Comparison of ENCODE assay signal across 8 mouse cellular contexts in genomic region chr4:44167397-44168121, GRCm38 (mm10).
DNase-seq lines count a peak whose midpoint lies in the region; ATAC-seq lines count a peak whose summit lies in the region.

No protein-coding gene starts in this region.

- peak overlapping the region; percentile 84 for H3K4me3 ChIP-seq in hindbrain, embryonic 11.5 days (ENCODE audit: low read depth, low read length)

- H3K4me1 ChIP-seq in hindbrain, embryonic 11.5 days (replicated peaks; ENCODE audit: control insufficient read depth, insufficient read depth, low read length) = peaks cover 9% of the 10 kb centered on the region; the same call in 1 of the 2 replicates

- H3K4me2 ChIP-seq in hindbrain, embryonic 11.5 days (replicated peaks; ENCODE audit: low read depth, low read length) = peak overlapping the region; percentile 63

- peak; percentile 75 for DNase-seq in MEL-GATA-1-ER (ENCODE audit: extremely low read depth, low read depth)
- peak; percentile 67 for DNase-seq in cerebellum, adult 8-10 months
- DNase-seq in hindbrain, embryonic 11.5 days (ENCODE audit: low spot score) = peak; percentile 94
- peak; percentile 74 to 87 for DNase-seq in layer of hippocampus, postnatal 10 days (ENCODE audit: low spot score in 2 of 2)
- peak; percentile 89 for DNase-seq in lung, postnatal 10 days
- DNase-seq in ovary, postnatal 36 days (ENCODE audit: low spot score) = peak; percentile 89
- peak; percentile 92 for DNase-seq in thymus, postnatal 25 days

- peak overlapping the region; percentile 97 for H3K9ac ChIP-seq in hindbrain, embryonic 11.5 days (ENCODE audit: low read depth, low read length)

- no peaks in the 10 kb centered on the region for H3K9me3 ChIP-seq in hindbrain, embryonic 11.5 days (ENCODE audit: control insufficient read depth, low read length)

- peak; percentile 83 for ATAC-seq in frontal cortex, adult (ENCODE audit: low TSS enrichment)
- ATAC-seq in hindbrain, embryonic 11.5 days (ENCODE audit: low FRiP score) = peak; percentile 92

- no peaks in the 10 kb centered on the region for H3K36me3 ChIP-seq in hindbrain, embryonic 11.5 days (ENCODE audit: control insufficient read depth, insufficient read depth, low read length)

- peak overlapping the region; percentile 100 for H3K27ac ChIP-seq in hindbrain, embryonic 11.5 days (ENCODE audit: low read depth, low read length)

- WGBS in hindbrain, embryonic 11.5 days = under 1% methylated on average over 68 of the region's 95 CpGs

- H3K27me3 ChIP-seq in hindbrain, embryonic 11.5 days (ENCODE audit: control insufficient read depth, insufficient read depth, low read length) = no peaks in the 10 kb centered on the region

Comparison
In these comparisons a context has a peak if more than half of its experiments do, and no peak if none do; other contexts are left out.
1. Peak in every context shown above with its lines: DNase-seq, ATAC-seq, H3K4me3 ChIP-seq and H3K27ac ChIP-seq.